Mouse (Mus musculus): Measurements from ENCODE around the gene Trpc4. TPM values are rescaled to one million over a fixed set of nuclear protein-coding genes. Genes with fewer than 3 reads are reported as not detected.

Gene Trpc4
- total RNA-seq (2023): not detected in 4 replicates

GRCm38 (mm10) chr3:54155639-54156315 is at the start of gene Trpc4:
TSS of gene Trpc4 (plus strand) at chr3:54156035.

GRCm38 (mm10) chr3:54360897-54361296 is 205.1 kb downstream of the Trpc4 start, which contains the start of gene Postn:
TSS of gene Postn (plus strand) at chr3:54361109.

Other genes with a start within 250 kb of the Trpc4 start
- gene Postn, start 205.1 kb downstream of the Trpc4 start, total RNA-seq (2023): 0.63 to 1.4 TPM (median 0.83 TPM) in 3 of 4 replicates, not detected in the other